Mouse (Mus musculus) neural tube, embryonic 11.5 days (tissue): ENCODE data around the gene Hexa. TPM values are rescaled to one million over a fixed set of nuclear protein-coding genes. Genes with fewer than 3 reads are reported as not detected.

Experiments used
- ATAC-seq: fragments of 200-750 bp; cut with Nextera tagmentation; 2 replicates; pipeline ENCODE4 v1.8.0; 2017; ENCODE audit warnings: moderate number of reproducible peaks, mild to moderate bottlenecking, moderate TSS enrichment, moderate library complexity; ENCODE audit not compliant: insufficient read depth, low FRiP score, low TSS enrichment
- DNase-seq: peaks from one replicate; pipeline ENCODE4 v3.0.0-alpha.2; 2015; ENCODE audit warnings: low spot score
- H3K27ac ChIP-seq: fragments of 300-500 bp; sonication (generic); 2 replicates; pipeline ENCODE4 v1.5.1; 2014; ENCODE audit warnings: low read depth, mild to moderate bottlenecking, low read length
- H3K27me3 ChIP-seq: fragments of 300-500 bp; sonication (generic); 2 replicates; pipeline ENCODE4 v1.6.1; 2014; ENCODE audit warnings: mild to moderate bottlenecking, low read length, mixed read lengths; ENCODE audit not compliant: control insufficient read depth, insufficient read depth
- H3K36me3 ChIP-seq: fragments of 300-500 bp; sonication (generic); 2 replicates; pipeline ENCODE4 v1.6.1; 2014; ENCODE audit warnings: mild to moderate bottlenecking, low read length, moderate library complexity, mixed read lengths; ENCODE audit not compliant: control insufficient read depth, insufficient read depth
- H3K4me1 ChIP-seq: fragments of 300-500 bp; sonication (generic); 2 replicates; pipeline ENCODE4 v1.6.1; 2014; ENCODE audit warnings: low read length, mixed read lengths; ENCODE audit not compliant: control insufficient read depth, insufficient read depth
- H3K4me2 ChIP-seq: fragments of 300-500 bp; sonication (generic); 2 replicates; pipeline ENCODE4 v1.6.1; 2014; ENCODE audit warnings: low read depth, mild to moderate bottlenecking, moderate library complexity
- H3K4me3 ChIP-seq: fragments of 300-500 bp; sonication (generic); 2 replicates; pipeline ENCODE4 v1.5.1; 2014; ENCODE audit warnings: low read depth, low read length
- H3K9ac ChIP-seq: fragments of 300-500 bp; sonication (generic); 2 replicates; pipeline ENCODE4 v1.6.1; 2014; ENCODE audit warnings: mild to moderate bottlenecking, low read length
- H3K9me3 ChIP-seq: fragments of 300-500 bp; sonication (generic); 2 replicates; pipeline ENCODE4 v1.6.1; 2016; ENCODE audit warnings: low read length; ENCODE audit not compliant: control insufficient read depth
- WGBS: fragments of 180-500 bp; shearing (Covaris S2); extraction: QIAGEN DNeasy Blood & Tissue Kit; methylation state at CpG from one replicate; pipeline ENCODE4 v1.1.7; 2014; 5-methylcytosine and 5-hydroxymethylcytosine counted together
- polyA plus RNA-seq: library from polyadenylated mRNA; unstranded; fragments of >200 nt; fragmentation: Nextera tagmentation; extraction: Ambion mirVana; gene quantifications from 2 replicates; pipeline ENCODE4 v1.2.1, GENCODE M21; 2014

Gene Hexa
- polyA plus RNA-seq, 1 experiment from 2014 or later = 49.9 TPM

DNA sequence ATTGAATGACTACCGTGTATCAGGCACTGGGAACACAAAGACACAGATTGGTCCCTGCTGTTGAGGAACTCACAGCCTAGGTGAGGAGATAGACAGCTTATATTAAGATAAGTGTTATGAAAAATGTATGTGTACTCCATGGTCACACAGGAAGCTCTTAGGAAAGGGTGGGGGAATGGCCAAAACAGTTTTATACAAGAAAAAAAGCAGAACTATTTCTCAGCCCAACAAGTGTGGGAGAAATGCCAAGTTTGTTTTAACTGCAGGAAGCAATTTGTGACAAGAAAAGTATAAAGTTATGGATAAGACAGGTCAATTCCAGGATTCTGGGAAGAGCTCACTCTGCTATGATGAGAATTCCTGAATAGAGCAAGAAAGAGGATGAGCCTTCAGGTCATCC lies 8.5 kb downstream of the Hexa start:
- Histone ChIP-seq H3K27me3 (no peaks in the 10 kb centered on the region), H3K4me3 (no peak overlapping the region), H3K9ac (no peak overlapping the region), H3K4me2 (no peak overlapping the region), H3K36me3 (no peaks in the 10 kb centered on the region), H3K4me1 (no peaks in the 10 kb centered on the region), H3K9me3 (no peaks in the 10 kb centered on the region), H3K27ac (no peak overlapping the region)
- 93% methylated on average over 1 of the region's 1 CpGs for WGBS
- ATAC-seq = no peak
- no peak for DNase-seq

DNA sequence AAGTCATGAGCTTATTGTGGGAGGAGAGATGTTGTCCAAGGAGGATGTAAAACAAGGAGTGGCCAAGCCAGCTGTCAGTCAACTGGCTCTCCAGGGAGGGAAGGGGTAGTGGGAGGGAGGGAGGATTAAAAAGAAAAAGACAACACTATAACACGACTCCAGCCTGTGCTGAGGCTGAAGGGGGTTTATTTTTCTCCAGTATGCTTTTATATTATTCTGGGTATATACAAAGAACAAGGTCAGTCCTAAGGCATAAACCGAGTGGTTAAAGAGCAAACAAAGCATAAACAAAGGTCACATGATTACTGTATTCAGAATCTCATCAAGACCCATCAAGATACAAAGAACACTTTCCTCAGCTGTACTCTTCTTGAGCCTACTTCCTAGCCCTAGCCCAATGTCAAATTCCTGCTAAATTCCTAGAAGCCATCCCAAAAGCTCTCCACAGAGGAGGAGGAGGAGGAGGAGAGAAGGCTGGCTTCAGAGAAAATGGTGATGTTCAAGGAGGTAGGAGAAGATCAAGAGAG lies 9.7 kb downstream of the Hexa start:
- H3K36me3 ChIP-seq = no peaks in the 10 kb centered on the region
- no peak overlapping the region for H3K27ac ChIP-seq
- whole genome bisulfite sequencing = 78% methylated on average over 2 of the region's 2 CpGs
- H3K27me3 ChIP-seq = no peaks in the 10 kb centered on the region
- H3K4me3 ChIP-seq = no peak overlapping the region
- no peaks in the 10 kb centered on the region for H3K9me3 ChIP-seq
- DNase-seq (no peak), ATAC-seq (no peak)
- H3K4me2 ChIP-seq = no peak overlapping the region
- H3K9ac ChIP-seq = no peak overlapping the region
- H3K4me1 ChIP-seq = no peaks in the 10 kb centered on the region

DNA sequence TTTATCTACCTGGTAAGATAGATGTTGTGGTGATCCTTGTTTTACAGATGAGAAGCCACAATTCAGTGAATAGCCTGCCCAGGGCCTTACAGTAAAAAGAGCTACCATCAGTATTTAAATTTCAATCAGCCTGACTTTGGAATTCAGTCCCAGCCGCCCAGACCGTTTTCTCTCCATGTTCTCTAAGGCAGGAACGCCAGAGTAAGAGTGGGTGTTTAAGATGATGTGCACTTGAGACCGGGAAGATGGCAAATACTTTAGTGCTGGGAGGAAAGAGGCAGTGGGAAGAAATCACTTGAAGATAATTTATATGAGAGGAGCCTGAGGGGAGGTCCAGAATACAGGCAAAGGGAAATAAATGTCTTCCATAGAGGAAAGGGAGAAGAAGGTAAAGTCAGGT lies 10.7 kb downstream of the Hexa start:
- ATAC-seq (no peak), DNase-seq (no peak)
- H3K36me3 ChIP-seq = no peaks in the 10 kb centered on the region; the same call in 1 of the 2 replicates

DNA sequence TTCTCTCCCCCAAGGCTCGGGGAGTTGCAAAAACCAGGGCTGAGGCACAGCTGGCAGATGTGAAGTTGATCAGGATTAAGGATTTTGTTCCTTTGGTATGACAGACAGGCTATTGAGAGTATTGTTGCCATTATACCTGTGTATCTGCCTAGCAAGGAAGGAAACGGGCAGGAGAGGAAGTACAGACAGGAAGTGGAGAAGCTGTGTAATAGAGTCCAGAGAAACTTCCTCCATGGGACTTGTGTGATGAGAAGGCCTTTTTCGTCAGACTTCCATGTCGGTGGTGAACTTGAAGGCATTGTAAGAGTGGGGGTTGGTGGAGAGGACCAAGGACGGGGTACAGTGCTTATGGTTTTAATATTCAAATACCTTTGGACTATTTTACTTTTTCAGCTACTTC lies 11.7 kb downstream of the Hexa start:
- Histone ChIP-seq H3K4me2 (no peak overlapping the region), H3K27me3 (no peaks in the 10 kb centered on the region), H3K9me3 (no peaks in the 10 kb centered on the region), H3K36me3 (no peaks in the 10 kb centered on the region; the same call in 1 of the 2 replicates), H3K27ac (no peak overlapping the region), H3K4me1 (no peaks in the 10 kb centered on the region), H3K4me3 (no peak overlapping the region), H3K9ac (no peak overlapping the region)
- WGBS = 92% methylated on average over 5 of the region's 5 CpGs
- DNase-seq = no peak
- no peak for ATAC-seq

More for the DNA sequence above, 10.7 kb downstream of the Hexa start:
- H3K27ac ChIP-seq = no peak overlapping the region
- no peak overlapping the region for H3K9ac ChIP-seq
- H3K4me1 ChIP-seq = no peaks in the 10 kb centered on the region
- no peak overlapping the region for H3K4me3 ChIP-seq
- no peaks in the 10 kb centered on the region for H3K27me3 ChIP-seq
- 88% methylated on average over 4 of the region's 4 CpGs for WGBS
- H3K4me2 ChIP-seq = no peak overlapping the region
- no peaks in the 10 kb centered on the region for H3K9me3 ChIP-seq

DNA sequence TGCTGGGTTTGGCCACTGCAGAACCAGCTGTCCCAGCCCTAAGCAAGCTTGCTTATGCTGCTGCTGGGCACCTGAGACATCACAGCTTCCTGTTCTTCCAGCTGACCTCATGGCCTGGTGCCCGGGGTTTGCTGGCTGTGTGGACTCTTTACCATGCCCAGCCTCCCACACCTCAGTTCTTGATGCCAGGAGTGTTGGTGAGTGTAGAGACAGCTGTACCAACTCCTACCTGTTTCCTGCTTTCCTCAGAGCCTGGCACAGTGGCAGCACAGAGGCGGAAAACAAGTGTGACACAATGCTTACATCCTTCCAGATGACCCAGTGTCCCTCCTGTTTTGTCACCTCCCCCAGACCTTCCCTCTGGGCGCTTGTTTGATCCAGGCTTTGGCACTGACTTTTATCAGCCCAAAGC lies 12.3 kb downstream of the Hexa start:
- DNase-seq = no peak
- Histone ChIP-seq H3K4me2 (no peak overlapping the region), H3K4me3 (no peak overlapping the region), H3K36me3 (no peaks in the 10 kb centered on the region; the same call in 1 of the 2 replicates), H3K4me1 (no peaks in the 10 kb centered on the region), H3K27me3 (no peaks in the 10 kb centered on the region), H3K27ac (no peak overlapping the region), H3K9ac (no peak overlapping the region), H3K9me3 (no peaks in the 10 kb centered on the region)
- ATAC-seq = no peak
- WGBS = 83% methylated on average over 3 of the region's 3 CpGs

DNA sequence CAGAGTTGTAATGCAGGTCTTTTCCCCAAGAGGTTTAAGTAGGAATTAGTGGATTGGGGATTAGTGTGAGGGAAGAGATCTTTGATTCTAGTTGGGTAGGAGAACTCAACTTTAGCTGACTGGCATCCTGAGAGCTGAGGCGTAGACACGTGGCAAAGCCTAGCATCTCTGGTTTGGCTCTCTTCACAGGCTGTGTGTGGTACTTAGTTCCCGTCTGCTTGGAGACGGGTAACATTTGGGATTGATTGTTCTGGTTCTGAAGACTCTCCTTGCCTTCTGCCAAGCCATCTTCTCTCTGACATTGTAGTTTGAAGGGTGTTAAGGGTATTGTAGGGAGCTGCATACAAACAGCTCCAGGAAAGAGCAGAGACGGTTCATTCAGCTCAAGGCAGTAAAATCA lies 13.3 kb downstream of the Hexa start:
- no peak overlapping the region for H3K4me3 ChIP-seq
- 91% methylated on average over 5 of the region's 5 CpGs for WGBS
- no peaks in the 10 kb centered on the region for H3K4me1 ChIP-seq
- no peaks in the 10 kb centered on the region for H3K9me3 ChIP-seq
- DNase-seq = no peak
- H3K36me3 ChIP-seq = no peaks in the 10 kb centered on the region; the same call in 1 of the 2 replicates
- no peak overlapping the region for H3K27ac ChIP-seq
- H3K27me3 ChIP-seq = no peaks in the 10 kb centered on the region
- ATAC-seq = no peak
- H3K9ac ChIP-seq = no peak overlapping the region
- H3K4me2 ChIP-seq = no peak overlapping the region

DNA sequence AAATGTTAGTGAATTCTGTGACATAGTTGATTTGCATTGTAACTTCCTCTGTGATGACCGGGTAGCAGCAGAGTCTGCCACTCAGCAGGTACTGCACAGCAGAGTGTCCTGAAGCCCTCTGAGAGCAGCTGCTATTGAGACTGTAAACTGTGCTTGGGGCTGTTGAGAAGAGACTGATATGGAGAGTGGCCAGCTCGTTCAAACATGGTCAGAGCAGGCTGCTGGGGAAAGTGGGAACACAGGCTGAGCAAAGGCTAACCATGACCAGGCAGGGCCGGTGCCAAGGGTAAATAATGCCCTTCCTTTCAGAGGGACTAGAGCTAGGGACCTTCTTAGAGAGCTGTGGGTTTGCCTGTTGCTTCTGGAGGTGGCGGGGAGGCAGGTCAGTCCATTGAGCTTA lies 14.4 kb downstream of the Hexa start:
- Histone ChIP-seq H3K4me3 (no peak overlapping the region), H3K9me3 (no peaks in the 10 kb centered on the region), H3K36me3 (no peaks in the 10 kb centered on the region; the same call in 1 of the 2 replicates), H3K27ac (no peak overlapping the region), H3K27me3 (no peaks in the 10 kb centered on the region), H3K4me1 (no peaks in the 10 kb centered on the region), H3K4me2 (no peak overlapping the region), H3K9ac (no peak overlapping the region)
- 91% methylated on average over 4 of the region's 4 CpGs for WGBS
- ATAC-seq (no peak), DNase-seq (no peak)

DNA sequence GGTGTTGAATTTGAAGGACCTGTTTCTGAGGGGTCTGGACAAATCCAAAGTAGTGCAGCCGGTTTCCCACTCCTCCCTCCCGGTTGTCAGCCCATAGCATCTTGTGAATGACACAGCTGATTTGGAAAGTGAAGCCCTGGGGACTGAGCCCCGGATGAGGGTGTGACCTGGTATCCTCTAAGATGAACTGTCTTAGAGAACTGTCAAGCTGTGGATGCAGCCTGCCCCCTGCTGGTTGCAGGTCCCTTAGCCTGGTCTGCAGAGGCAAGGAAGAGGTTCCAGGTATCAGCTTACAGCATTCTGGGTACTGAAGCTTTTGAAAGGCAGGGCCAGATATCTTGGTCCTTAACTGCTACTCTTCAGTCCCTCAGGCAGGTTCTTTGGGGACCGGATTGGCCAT lies 26.3 kb downstream of the Hexa start:
- Histone ChIP-seq H3K4me1 (no peaks in the 10 kb centered on the region), H3K27me3 (no peaks in the 10 kb centered on the region), H3K27ac (no peak overlapping the region), H3K9ac (no peak overlapping the region), H3K4me3 (no peak overlapping the region), H3K4me2 (no peak overlapping the region), H3K36me3 (peaks cover 5% of the 10 kb centered on the region), H3K9me3 (no peaks in the 10 kb centered on the region)
- 28% methylated on average over 4 of the region's 4 CpGs for WGBS
- DNase-seq (peak; percentile 66), ATAC-seq (no peak)

DNA sequence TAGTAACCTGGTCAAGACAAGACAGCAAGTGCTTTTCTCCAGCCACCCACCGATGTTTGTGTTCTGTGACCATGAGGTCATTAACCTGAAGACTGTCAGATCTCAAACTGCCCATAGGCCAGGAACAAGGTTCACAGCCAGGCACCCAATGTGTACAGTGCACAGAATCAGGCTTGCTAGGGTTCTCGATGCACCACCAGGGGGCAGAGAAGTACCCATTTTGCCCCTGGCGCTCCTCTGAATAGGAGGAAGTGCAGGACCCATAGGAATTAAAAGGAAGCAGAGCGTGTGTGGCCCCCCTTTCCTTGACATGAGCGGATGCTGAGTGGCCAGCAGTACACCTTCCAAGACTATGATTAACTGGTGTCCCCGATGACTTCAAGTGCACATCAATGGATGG lies 27.8 kb downstream of the Hexa start:
- Histone ChIP-seq H3K9ac (no peak overlapping the region), H3K36me3 (peaks cover 2% of the 10 kb centered on the region; the same call in 1 of the 2 replicates), H3K4me1 (no peaks in the 10 kb centered on the region), H3K27ac (no peak overlapping the region), H3K27me3 (no peaks in the 10 kb centered on the region), H3K9me3 (no peaks in the 10 kb centered on the region), H3K4me3 (no peak overlapping the region), H3K4me2 (no peak overlapping the region)
- WGBS = 36% methylated on average over 6 of the region's 6 CpGs
- DNase-seq (peak; percentile 73), ATAC-seq (0 out of 2 replicates have a peak, but pooled peaks have one; percentile 58)
